Mouse (Mus musculus): ENCODE results near the gene Naif1.
A peak's percentile ranks its signal among the peaks of the same experiment; 100 is the strongest.

The Naif1 gene

GRCm38 (mm10) chr2:32449761-32450754 is at the start of gene Naif1:
Naif1 (plus strand) TSS chr2:32450457.
- no peak for DNase-seq (ENCODE audit: low spot score)

- DNase-seq (ENCODE audit: low spot score), result peak; percentile 79
These were observed 45.6 kb upstream of the Naif1 start for GRCm38 (mm10) chr2:32404663-32405062.

- DNase-seq (ENCODE audit: low spot score), result no peak
These were observed 43.0 kb upstream of the Naif1 start for GRCm38 (mm10) chr2:32407144-32407824.

GRCm38 (mm10) chr2:32408429-32409424 is 41.5 kb upstream of the Naif1 start:
- DNase-seq (ENCODE audit: low spot score), result no peak

- no peak for DNase-seq (ENCODE audit: low spot score)
These were observed 38.9 kb upstream of the Naif1 start for GRCm38 (mm10) chr2:32411407-32411806.

GRCm38 (mm10) chr2:32412742-32413531 is 37.3 kb upstream of the Naif1 start:
- no peak for DNase-seq (ENCODE audit: low spot score)

GRCm38 (mm10) chr2:32413936-32414335 is 36.3 kb upstream of the Naif1 start:
- no peak for DNase-seq (ENCODE audit: low spot score)

GRCm38 (mm10) chr2:32415801-32416200 is 34.5 kb upstream of the Naif1 start:
- no peak for DNase-seq (ENCODE audit: low spot score)

GRCm38 (mm10) chr2:32416556-32416955 is 33.7 kb upstream of the Naif1 start:
- DNase-seq (ENCODE audit: low spot score), result no peak

- DNase-seq (ENCODE audit: low spot score), result no peak
These were observed 32.8 kb upstream of the Naif1 start for GRCm38 (mm10) chr2:32417486-32417885.

GRCm38 (mm10) chr2:32418430-32419151 is 31.7 kb upstream of the Naif1 start:
- DNase-seq (ENCODE audit: low spot score), result no peak

GRCm38 (mm10) chr2:32419359-32419758 is 30.9 kb upstream of the Naif1 start:
- no peak for DNase-seq (ENCODE audit: low spot score)

- DNase-seq (ENCODE audit: low spot score), result no peak
These were observed 30.1 kb upstream of the Naif1 start for GRCm38 (mm10) chr2:32420066-32420608.

- no peak for DNase-seq (ENCODE audit: low spot score)
These were observed 29.6 kb upstream of the Naif1 start for GRCm38 (mm10) chr2:32420647-32421046.

GRCm38 (mm10) chr2:32421851-32422251 is 28.4 kb upstream of the Naif1 start:
- DNase-seq (ENCODE audit: low spot score), result no peak

- no peak for DNase-seq (ENCODE audit: low spot score)
These were observed 26.6 kb upstream of the Naif1 start for GRCm38 (mm10) chr2:32423481-32424331.

GRCm38 (mm10) chr2:32424796-32425195 is 25.5 kb upstream of the Naif1 start:
- no peak for DNase-seq (ENCODE audit: low spot score)

- no peak for DNase-seq (ENCODE audit: low spot score)
These were observed 24.7 kb upstream of the Naif1 start for GRCm38 (mm10) chr2:32425568-32425967.

- no peak for DNase-seq (ENCODE audit: low spot score)
These were observed 24.1 kb upstream of the Naif1 start for GRCm38 (mm10) chr2:32426141-32426540.

Measured in urinary bladder, postnatal 10 days (tissue).